Mouse (Mus musculus): ENCODE data around the gene Gar1. TPM values are rescaled to one million over a fixed set of nuclear protein-coding genes. Genes with fewer than 3 reads are reported as not detected.
A peak's percentile ranks its signal among the peaks of the same experiment; 100 is the strongest.

The Gar1 gene
- total and polyA plus RNA-seq, 3 experiments: 16.6 to 23.0 (median 19.7) TPM

DNA sequence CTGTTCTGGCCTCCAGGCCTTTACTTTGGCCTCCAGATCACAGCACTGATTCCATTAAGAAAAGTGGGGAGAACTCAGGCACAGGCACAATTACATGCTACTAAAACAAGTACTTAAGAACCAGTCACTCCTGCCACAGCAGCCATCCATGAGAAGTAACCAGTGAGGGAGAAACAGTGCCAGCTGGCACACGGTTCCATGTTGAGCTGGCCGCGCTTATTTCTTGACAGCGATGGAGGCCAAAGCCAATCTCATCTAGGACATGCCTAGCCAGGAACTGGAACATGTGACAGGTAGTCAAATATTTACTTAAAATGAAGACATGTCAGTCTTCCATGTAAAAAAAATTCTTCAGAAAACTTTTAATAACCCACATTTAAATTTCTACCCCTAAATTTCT lies 7.0 kb downstream of the Gar1 start:
- H3K4me1 ChIP-seq (ENCODE audit: control insufficient read depth, insufficient read depth, low read length): no peaks in the 10 kb centered on the region
- intact Hi-C loops (cut with DNase I): loop anchor here (2.0 kb wide), 1 partner anchor 255 kb away; no protein-coding TSS in a partner anchor
- WGBS: 60% methylated on average over 4 of the region's 4 CpGs
- H3K9ac ChIP-seq (ENCODE audit: low read depth, low read length): no peak overlapping the region
- no peak overlapping the region for H3K27ac ChIP-seq
- peak in 1 of 2 experiments; percentile 40 for DNase-seq
- H3K27me3 ChIP-seq (ENCODE audit: control insufficient read depth, insufficient read depth, low read length): no peaks in the 10 kb centered on the region
- TF ChIP-seq EP300 (IDR thresholded peaks at IDR 0.05; ENCODE audit: insufficient read depth, low read depth, low read length): no peak
- no peak for TF ChIP-seq POLR2A (IDR thresholded peaks at IDR 0.05; ENCODE audit: insufficient read depth, low read depth, low read length)
- H3K4me3 ChIP-seq: no peak overlapping the region
- 0 out of 2 replicates have a peak, but pooled peaks cover 2% of the 10 kb centered on the region for H3K79me2 ChIP-seq (replicated peaks; ENCODE audit: control insufficient read depth, insufficient read depth, low read length)
- no peaks in the 10 kb centered on the region for H3K36me3 ChIP-seq (ENCODE audit: control insufficient read depth, insufficient read depth, low read length)

DNA sequence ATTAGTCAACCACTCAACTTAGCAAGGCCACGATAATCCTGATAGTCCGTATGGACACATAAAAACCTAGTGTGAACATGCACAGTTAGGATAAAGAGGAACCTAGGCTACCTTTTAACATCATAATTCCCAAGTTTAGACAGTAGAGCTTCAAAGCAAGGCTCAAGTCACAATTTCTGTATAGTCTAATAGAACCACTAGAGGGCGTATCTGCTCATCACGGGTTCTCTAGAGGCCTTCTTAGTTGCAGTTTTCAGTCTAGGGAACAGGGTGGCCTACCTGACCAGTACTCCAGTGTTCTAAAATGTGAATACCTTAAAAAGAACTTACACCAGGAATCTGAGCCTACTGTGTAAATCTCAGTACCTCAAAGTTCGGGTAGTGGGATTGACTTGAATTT lies 7.9 kb downstream of the Gar1 start:
- WGBS: 56% methylated on average over 5 of the region's 5 CpGs
- Histone ChIP-seq H3K27me3 (ENCODE audit: control insufficient read depth, insufficient read depth, low read length) (no peaks in the 10 kb centered on the region), H3K79me2 (replicated peaks; ENCODE audit: control insufficient read depth, insufficient read depth, low read length) (0 out of 2 replicates have a peak, but pooled peaks cover 2% of the 10 kb centered on the region), H3K27ac (no peak overlapping the region), H3K36me3 (ENCODE audit: control insufficient read depth, insufficient read depth, low read length) (no peaks in the 10 kb centered on the region), H3K9ac (ENCODE audit: low read depth, low read length) (no peak overlapping the region), H3K4me3 (no peak overlapping the region), H3K4me1 (ENCODE audit: control insufficient read depth, insufficient read depth, low read length) (no peaks in the 10 kb centered on the region)
- intact Hi-C loops (cut with DNase I): no loop called here
- DNase-seq: no peak
- TF ChIP-seq EP300 (IDR thresholded peaks at IDR 0.05; ENCODE audit: insufficient read depth, low read depth, low read length) (no peak), CTCF (IDR thresholded peaks at IDR 0.05) (peak; percentile 78), POLR2A (IDR thresholded peaks at IDR 0.05; ENCODE audit: insufficient read depth, low read depth, low read length) (no peak)

DNA sequence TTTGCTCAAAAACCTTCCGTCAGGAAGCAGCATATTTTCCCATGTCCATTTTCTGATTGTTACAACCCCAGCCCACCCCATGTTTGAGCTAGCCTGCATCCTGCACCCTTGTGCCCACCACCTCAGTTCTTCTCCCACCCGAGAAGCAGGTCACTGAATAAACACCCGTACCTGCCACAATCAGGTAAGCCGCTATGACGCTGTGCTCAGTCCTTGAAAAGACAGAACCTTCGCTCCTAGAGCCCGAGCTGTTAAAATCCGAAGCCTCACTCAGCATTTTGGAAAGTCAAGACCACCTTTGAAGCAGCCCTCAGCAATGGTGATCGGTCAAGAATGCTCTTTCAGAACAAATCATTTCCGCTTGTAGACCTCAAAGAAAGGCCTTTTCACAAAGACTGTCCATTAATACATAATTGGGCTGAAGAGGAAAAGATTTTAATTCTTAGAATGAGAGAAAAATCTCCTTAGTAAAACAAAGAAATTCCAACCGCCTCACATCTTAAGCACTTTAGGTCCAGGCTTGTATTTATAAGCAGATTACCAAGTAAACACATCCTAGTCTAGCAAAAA lies 8.9 kb downstream of the Gar1 start, which contains the start of gene Rrh:
Gene Rrh, minus strand, starts transcription at position 382 of the 570 bp plus-strand sequence.
- no peak for TF ChIP-seq POLR2A (IDR thresholded peaks at IDR 0.05; ENCODE audit: insufficient read depth, low read depth, low read length)
- no peak for TF ChIP-seq EP300 (IDR thresholded peaks at IDR 0.05; ENCODE audit: insufficient read depth, low read depth, low read length)
- no peak for TF ChIP-seq CTCF (IDR thresholded peaks at IDR 0.05)
- 94% methylated on average over 11 of the region's 11 CpGs for WGBS
- intact Hi-C loops (cut with DNase I): no loop called here
- Histone ChIP-seq H3K27me3 (ENCODE audit: control insufficient read depth, insufficient read depth, low read length) (no peaks in the 10 kb centered on the region), H3K36me3 (ENCODE audit: control insufficient read depth, insufficient read depth, low read length) (no peaks in the 10 kb centered on the region), H3K4me3 (no peak within 1 kb of the TSS), H3K4me1 (ENCODE audit: control insufficient read depth, insufficient read depth, low read length) (no peaks in the 10 kb centered on the region), H3K79me2 (replicated peaks; ENCODE audit: control insufficient read depth, insufficient read depth, low read length) (0 out of 2 replicates have a peak, but pooled peaks cover under 1% of the 10 kb centered on the region), H3K9ac (ENCODE audit: low read depth, low read length) (no peak within 1 kb of the TSS), H3K27ac (no peak within 1 kb of the TSS)
- no peak for DNase-seq

DNA sequence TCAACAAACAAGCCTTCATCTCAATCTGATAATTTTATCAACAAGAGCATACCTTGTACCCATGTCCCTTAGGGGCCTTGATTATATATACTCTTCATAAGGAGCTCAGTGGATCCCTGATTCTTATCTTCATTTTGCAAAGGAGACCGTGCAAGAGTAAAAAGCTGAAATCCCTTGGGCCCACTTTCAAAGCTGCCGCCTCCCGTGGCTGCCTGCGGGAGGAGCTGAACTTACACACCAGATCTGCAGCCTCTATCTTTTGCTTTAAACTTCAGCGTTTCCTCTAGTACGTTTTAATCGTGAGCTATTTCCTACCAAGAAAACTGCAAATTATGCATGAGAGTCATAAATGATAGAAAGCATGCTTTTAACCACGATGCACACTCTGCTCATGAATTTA lies 9.5 kb downstream of the Gar1 start:
- Histone ChIP-seq H3K27me3 (ENCODE audit: control insufficient read depth, insufficient read depth, low read length) (no peaks in the 10 kb centered on the region), H3K4me3 (no peak overlapping the region), H3K9ac (ENCODE audit: low read depth, low read length) (no peak overlapping the region), H3K79me2 (replicated peaks; ENCODE audit: control insufficient read depth, insufficient read depth, low read length) (no peaks in the 10 kb centered on the region), H3K36me3 (ENCODE audit: control insufficient read depth, insufficient read depth, low read length) (no peaks in the 10 kb centered on the region), H3K4me1 (ENCODE audit: control insufficient read depth, insufficient read depth, low read length) (no peaks in the 10 kb centered on the region), H3K27ac (no peak overlapping the region)
- no peak for TF ChIP-seq EP300 (IDR thresholded peaks at IDR 0.05; ENCODE audit: insufficient read depth, low read depth, low read length)
- TF ChIP-seq CTCF (IDR thresholded peaks at IDR 0.05): no peak
- TF ChIP-seq POLR2A (IDR thresholded peaks at IDR 0.05; ENCODE audit: insufficient read depth, low read depth, low read length): no peak
- DNase-seq: no peak
- intact Hi-C loops (cut with DNase I): no loop called here
- 57% methylated on average over 8 of the region's 8 CpGs for WGBS

DNA sequence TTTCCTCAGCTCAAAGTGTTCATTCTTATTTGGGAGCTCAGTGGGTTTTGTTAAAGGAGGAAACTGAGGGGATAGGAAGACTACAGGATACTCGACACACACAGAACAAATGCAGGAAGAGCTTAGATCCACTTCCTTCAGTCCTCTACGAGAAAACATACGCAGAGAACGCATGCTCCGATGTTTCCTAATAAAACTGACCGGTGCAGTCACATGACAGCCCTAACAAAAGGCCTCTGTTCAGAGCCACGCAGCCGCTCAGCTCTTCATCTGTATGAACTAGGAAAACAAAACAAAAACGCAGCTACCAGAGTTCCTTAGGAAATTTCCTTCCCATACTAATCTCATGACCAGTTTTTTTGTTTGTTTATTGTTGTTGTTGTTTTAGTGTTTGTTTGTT lies 10.3 kb downstream of the Gar1 start:
- Histone ChIP-seq H3K36me3 (ENCODE audit: control insufficient read depth, insufficient read depth, low read length) (no peaks in the 10 kb centered on the region), H3K4me3 (no peak overlapping the region), H3K27me3 (ENCODE audit: control insufficient read depth, insufficient read depth, low read length) (no peaks in the 10 kb centered on the region), H3K79me2 (replicated peaks; ENCODE audit: control insufficient read depth, insufficient read depth, low read length) (no peaks in the 10 kb centered on the region), H3K9ac (ENCODE audit: low read depth, low read length) (no peak overlapping the region), H3K4me1 (ENCODE audit: control insufficient read depth, insufficient read depth, low read length) (no peaks in the 10 kb centered on the region), H3K27ac (no peak overlapping the region)
- TF ChIP-seq EP300 (IDR thresholded peaks at IDR 0.05; ENCODE audit: insufficient read depth, low read depth, low read length): no peak
- TF ChIP-seq CTCF (IDR thresholded peaks at IDR 0.05): no peak
- no peak for TF ChIP-seq POLR2A (IDR thresholded peaks at IDR 0.05; ENCODE audit: insufficient read depth, low read depth, low read length)
- no peak for DNase-seq
- intact Hi-C loops (cut with DNase I): no loop called here
- WGBS: 42% methylated on average over 9 of the region's 9 CpGs

DNA sequence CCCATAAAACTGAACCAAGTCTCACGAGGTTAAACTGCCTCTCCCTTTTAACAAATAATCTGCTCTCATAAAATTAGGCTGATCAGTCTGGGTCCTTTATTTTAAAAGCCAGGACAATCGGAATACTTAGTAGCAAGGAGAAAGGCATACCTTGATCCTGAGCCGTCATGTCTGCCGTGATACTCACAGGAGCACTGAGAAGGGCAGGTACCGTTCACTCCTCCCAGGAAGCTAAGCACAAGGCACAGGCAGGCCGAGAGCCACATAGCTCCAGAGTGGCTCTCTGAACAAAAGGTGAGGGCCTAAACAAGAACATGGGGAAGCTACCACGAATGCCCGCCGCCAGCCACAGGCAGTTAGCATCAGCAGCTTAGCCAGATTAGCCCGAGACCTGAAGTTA lies 27.4 kb downstream of the Gar1 start, which contains the start of gene Lrit3:
Gene Lrit3, minus strand, starts transcription at position 266 of the 400 bp plus-strand sequence.
- H3K27me3 ChIP-seq (ENCODE audit: control insufficient read depth, insufficient read depth, low read length): no peaks in the 10 kb centered on the region
- H3K36me3 ChIP-seq (ENCODE audit: control insufficient read depth, insufficient read depth, low read length): no peaks in the 10 kb centered on the region
- H3K9ac ChIP-seq (ENCODE audit: low read depth, low read length): no peak within 1 kb of the TSS
- no peaks in the 10 kb centered on the region for H3K79me2 ChIP-seq (replicated peaks; ENCODE audit: control insufficient read depth, insufficient read depth, low read length)
- no peak within 1 kb of the TSS for H3K4me3 ChIP-seq
- TF ChIP-seq EP300 (IDR thresholded peaks at IDR 0.05; ENCODE audit: insufficient read depth, low read depth, low read length): no peak
- TF ChIP-seq CTCF (IDR thresholded peaks at IDR 0.05): no peak
- TF ChIP-seq POLR2A (IDR thresholded peaks at IDR 0.05; ENCODE audit: insufficient read depth, low read depth, low read length): no peak
- DNase-seq: no peak
- intact Hi-C loops (cut with DNase I): no loop called here
- 81% methylated on average over 10 of the region's 10 CpGs for WGBS
- H3K4me1 ChIP-seq (ENCODE audit: control insufficient read depth, insufficient read depth, low read length): no peaks in the 10 kb centered on the region
- H3K27ac ChIP-seq: no peak within 1 kb of the TSS

All from heart, adult 2 months (tissue).